Mouse (Mus musculus) kidney, adult 2 months (tissue): ENCODE results near the gene Prdm9.

ENCODE experiments used
- CTCF ChIP-seq: fragments of 200-500 bp; conservative IDR thresholded peaks from 2 replicates; pipeline ENCODE4 v1.5.1; 2011; ENCODE audit warnings: low read depth, mild to moderate bottlenecking, control low read depth, low read length, moderate library complexity, mixed read lengths; ENCODE audit not compliant: insufficient read depth, insufficient read length
- POLR2A ChIP-seq: fragments of 200-500 bp; IDR thresholded peaks from one replicate; pipeline ENCODE4 v1.6.1; 2011; ENCODE audit warnings: low read depth, low read length, control low read depth

GRCm38 (mm10) chr17:15535162-15535800 lies 28.9 kb downstream of the Prdm9 start:
- TF ChIP-seq CTCF (no peak), POLR2A (no peak)
